Mouse (Mus musculus): ENCODE results near the gene Prr5.

- no peak for TF ChIP-seq CTCF (IDR thresholded peaks at IDR 0.05; ENCODE audit: extremely low read depth, insufficient read depth, insufficient read length, insufficient replicate concordance)
- no peak for TF ChIP-seq POLR2A (IDR thresholded peaks at IDR 0.05; ENCODE audit: low read depth, low read length)
These were observed 33.2 kb downstream of the Prr5 start for GRCm38 (mm10) chr15:84702391-84703345.
